Mouse (Mus musculus) gastrocnemius, postnatal 25 days (tissue): ENCODE data around the gene Pkig. TPM values are rescaled to one million over a fixed set of nuclear protein-coding genes. Genes with fewer than 3 reads are reported as not detected.
A peak's percentile ranks its signal among the peaks of the same experiment; 100 is the strongest.
"Not testable (repeated sequence)": the region's sequence is repeated elsewhere in the genome, so short reads cannot be mapped to it uniquely, and the experiment has no call there.

Experiments
- DNase-seq: peaks from one replicate; pipeline ENCODE4 v3.0.0; 2022
- total RNA-seq, 2 experiments: library from RNA; stranded (reverse); gene quantifications; 1 replicate in 1 of 2; 2 replicates in 1 of 2; pipeline ENCODE4 v1.2.3; 2021

Pkig gene
- total RNA-seq, 2 experiments from 2014 or later = 72.1 to 93.5 TPM

DNA sequence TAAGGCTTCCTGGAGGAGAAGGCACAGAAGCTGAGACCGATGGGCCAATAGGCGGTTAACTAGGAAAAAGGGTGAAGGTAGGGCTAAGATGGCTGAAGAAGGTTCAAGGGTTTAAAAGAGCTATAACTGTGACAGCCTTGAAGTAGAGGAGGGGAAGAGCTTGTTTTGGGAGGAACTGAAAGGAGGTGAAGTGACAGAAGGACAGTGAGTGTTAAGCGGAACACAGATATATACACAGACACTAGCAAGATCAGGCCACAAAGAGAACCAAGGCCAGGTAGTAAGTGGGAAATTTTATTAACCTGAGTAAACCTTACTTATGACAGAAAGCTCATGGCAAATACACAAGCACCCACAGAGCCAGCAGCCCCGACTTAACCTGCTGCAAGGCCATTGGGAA, 18.1 kb downstream of the Pkig start:
- DNase-seq = no peak

DNA sequence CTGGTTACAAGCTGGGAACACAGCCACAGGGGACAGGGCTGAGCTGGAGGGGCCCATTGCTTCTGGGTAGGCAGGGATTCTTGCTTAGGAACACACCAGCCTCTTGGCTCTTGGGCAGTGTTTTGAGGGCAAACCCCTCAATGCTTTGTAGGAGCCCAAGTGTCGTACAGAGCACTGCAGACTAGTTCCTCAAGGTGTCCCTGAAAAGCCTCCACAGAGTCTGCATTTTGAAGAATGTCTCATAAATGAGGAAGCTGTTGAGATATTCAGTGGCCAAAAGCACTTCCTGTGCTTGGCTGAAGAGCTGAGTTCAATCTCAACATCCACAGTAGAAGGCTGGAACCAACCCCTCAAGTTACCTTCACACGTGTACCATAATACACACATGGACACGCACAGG, 18.6 kb downstream of the Pkig start:
- no peak for DNase-seq

DNA sequence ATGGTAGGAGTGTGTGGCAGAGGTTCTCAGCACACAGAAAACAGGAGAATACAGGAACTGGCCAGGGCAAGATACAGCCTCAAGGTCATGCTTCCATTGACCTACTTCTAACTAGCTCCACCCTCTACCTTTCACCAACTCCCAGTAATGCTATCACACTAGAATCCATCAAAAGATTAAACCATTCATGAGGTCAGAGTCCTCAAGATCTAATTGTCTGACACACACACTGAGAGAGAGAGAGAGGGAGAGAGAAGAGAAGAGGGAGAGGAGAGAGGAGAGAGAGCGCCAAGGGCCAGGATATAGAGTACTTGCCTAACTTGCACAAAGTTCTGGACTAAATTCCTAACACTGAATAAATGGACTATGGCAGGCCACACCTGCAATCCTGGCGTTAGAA, 24.2 kb downstream of the Pkig start:
- no peak for DNase-seq

DNA sequence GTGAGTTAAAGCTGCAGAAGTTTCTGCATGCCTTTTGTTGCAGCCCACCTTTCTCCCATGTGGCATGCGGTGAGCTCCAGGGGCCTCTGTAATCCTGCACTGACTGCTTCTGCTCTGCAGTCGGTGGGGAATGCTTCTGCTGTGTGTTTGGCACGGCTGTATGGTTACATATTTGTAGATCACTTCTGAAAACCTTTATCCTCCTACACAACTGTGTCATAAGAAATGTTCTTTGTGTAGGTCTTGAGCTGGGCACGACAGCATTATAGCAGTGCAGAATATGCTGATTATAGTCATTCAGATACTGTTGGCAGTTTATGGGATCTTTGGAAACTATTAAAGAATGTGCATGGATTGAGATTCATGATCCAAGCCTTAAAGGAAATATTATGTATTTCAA, 27.1 kb downstream of the Pkig start:
- DNase-seq = no peak

DNA sequence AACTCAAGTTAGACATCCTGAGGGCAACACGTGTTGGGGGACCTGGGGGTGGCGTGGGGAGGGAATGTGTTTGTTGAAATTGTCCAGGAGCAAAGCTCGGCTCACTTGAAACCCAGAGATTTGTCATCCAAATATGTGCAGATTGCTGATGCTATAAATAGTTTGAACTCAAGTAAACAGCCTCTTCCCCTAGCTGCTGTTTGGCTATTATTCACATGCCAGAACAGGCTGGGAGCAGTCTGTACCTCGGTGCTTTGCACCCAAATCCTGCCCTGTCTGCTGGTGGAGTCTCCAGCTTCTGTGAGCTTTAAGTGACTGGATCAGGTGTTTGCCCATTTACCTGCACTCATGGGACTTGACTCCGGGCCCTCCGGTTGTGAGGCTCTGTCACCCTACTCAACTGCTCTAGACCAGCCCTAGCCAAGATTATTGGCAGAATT, 27.6 kb downstream of the Pkig start:
- peak; percentile 64 for DNase-seq

DNA sequence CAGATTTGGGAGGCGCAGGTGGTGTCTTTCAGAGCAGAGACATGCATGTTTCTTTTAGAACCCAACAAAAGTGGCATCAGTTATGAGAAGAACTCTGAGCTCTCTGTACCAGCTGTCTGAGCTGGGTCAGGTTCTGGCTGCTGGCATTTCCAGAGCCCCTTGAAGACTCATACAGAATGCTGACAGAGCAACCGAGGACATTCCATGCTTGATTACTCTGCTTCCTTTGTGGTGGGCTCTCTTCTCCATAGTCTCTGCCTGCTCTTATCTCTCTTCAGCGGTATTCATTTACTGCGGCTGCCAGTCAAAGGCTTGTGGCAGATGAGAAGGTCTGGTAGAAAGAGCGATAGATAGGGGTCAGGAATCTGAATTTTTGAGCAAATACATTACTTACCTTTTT, 28.0 kb downstream of the Pkig start:
- no peak for DNase-seq

DNA sequence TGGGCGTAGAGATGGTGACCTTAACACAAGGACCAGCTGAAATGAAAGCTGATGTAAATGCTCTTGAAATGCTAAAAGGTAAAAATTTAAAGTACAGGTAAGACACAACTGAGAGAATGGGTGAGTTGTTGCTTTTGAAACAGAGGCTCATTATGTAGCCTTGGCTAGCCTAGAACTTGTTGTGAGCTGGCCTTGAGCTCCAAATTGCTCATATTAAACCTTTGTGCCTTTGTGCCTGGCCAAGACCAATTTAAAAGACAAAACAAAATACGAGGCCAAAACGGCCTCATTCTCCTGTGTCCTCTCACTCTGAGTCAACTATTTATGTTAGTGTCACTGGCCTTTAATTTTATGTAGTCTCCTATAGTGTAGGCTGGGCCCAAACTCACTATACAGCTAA, 28.7 kb downstream of the Pkig start:
- no peak for DNase-seq

DNA sequence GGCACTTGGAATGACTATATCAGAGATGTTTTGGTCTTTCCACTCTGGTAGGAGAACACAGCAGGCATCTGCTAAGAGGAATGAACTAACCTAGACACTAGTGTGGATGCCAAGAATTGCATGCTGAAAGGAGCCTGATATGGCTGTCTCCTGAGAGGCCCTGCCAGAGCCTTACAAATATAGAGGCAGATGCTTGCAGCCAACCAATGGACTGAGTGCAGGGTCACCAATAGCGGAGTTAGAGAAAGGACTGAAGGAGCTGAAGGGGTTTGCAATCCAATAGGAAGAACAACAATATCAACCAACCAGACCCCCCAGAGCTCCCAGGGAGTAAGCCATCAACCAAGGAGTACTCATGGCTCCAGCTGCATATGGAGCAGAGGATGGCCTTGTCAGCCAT, 30.2 kb downstream of the Pkig start:
- not testable (repeated sequence) for DNase-seq

DNA sequence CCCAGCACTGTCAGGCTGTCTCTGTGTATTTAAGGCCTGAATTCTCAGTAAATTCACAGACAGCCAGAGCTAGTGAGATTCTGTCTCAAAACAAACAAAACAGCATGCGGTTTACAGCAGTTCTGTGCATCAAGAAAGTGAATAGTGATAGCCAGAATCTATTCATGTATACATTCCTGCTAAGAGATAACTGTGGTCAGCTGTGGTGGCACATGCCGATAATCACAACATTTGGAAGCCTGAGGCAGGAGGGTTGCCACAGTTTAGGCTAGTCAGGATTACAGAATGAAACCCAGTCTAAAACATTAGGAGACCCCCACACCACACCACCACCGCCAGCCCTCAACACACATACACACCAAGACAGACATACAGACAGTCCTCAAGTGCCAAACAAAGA, 31.6 kb downstream of the Pkig start:
- no peak for DNase-seq

DNA sequence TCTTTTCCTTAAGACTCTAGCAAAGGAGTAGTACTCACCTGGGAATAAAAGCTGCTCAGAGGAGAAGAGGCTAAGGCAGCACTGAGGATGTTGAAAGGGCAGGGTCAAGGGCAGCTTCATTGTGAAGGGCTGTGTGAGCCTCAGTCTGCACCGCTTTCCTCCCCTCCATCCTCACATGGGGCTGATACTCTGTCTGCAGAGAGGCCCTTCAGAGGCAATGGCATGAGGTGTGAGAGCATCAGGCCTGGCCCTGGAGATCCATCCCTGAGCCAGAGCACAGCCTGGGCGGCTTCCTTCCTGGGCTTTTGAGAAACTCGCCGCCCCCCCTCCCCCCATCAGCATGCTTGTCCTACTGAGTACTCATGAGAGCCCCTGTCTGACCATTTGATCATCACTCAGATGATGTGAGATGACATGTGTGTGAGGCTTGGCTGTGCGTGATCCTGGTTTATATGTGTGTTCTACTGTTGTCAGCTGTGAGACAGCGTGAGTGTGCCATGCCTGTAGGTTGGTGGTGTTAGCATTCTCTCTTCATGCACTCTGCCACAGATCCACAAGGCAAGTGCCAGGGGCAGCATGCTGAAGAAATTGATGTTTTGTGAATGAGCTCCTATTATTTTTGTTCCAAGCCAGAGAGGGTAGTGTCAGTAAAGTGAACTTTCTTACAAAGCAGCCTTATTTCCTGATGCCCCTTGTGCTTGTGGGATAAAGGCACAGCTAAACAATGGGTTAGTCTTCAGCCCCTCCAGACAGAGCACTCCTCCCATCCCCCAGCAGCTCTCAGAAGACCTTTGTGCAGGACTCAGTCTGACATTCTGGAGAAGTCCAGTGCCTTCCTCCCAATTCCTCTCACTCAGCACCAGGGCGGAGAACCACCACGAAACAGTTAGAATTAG, 32.5 kb downstream of the Pkig start:
- DNase-seq = no peak

DNA sequence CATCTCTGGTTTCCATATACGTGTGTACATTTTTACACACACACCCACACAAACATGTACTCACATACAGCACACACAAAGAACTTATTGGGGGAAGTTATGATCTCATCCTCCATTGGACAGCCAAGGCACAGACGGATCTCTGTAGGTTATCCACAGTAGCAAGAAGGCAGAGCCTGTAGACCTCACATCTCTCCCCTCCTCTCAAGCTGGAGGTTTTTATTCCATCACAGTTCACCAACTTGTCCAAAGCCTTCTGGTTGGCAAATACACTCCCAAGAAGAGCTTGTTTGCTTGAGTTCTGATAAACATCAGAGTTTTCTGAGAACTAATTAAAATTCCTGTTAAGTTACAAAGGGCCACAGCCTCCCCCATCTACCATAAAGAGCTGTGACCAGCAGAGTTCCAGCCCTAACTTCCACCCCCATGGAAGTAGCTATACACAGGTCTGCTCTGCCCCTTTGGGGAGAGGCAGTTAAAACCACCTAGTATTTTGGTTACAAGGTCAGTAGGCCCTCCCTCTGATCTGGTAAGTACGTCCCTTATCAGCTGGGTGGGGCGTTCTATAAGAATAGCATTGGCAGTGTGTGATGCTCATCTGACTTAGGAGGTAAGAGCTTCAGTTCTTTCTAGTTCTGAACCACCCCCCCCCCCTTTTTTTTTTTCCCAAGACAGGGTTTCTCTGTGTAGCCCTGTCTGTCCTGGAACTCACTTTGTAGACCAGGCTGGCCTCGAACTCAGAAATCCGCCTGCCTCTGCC, 33.8 kb downstream of the Pkig start:
- DNase-seq = no peak

DNA sequence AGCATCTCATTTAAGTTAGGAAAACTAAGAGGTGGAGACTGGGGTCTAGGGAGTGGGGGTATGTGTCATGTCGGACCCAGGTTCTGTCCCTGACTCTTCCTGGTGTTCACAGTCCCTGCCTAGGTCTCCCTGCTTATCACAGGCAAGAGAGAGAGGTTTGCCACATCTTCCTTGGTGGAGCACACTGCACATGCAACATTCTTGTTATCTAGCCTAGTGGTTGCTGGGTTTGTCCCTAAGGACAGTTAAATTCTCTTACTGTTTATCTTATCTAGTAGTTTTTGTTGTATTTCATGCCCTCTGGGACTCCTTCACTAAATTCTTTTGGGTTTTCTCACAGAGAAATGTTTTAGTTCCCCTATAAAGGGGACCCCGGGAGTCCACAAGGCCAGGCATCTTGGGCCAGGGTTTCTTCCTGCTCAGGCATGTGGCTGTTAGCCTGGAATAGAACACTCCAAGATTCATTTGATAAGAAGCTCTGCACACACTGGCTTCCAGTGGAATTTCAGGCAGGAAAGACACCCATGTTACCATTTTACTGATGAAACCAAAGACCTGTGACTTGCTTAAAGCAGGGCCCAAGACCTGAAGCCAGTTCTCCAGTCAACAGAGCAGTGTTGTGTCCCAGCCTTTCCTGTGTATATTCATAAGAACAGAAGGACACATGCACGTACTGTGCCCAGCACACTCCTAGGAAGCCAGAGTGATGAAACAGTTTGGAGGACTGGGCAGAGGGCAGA, 34.9 kb downstream of the Pkig start:
- no peak for DNase-seq

DNA sequence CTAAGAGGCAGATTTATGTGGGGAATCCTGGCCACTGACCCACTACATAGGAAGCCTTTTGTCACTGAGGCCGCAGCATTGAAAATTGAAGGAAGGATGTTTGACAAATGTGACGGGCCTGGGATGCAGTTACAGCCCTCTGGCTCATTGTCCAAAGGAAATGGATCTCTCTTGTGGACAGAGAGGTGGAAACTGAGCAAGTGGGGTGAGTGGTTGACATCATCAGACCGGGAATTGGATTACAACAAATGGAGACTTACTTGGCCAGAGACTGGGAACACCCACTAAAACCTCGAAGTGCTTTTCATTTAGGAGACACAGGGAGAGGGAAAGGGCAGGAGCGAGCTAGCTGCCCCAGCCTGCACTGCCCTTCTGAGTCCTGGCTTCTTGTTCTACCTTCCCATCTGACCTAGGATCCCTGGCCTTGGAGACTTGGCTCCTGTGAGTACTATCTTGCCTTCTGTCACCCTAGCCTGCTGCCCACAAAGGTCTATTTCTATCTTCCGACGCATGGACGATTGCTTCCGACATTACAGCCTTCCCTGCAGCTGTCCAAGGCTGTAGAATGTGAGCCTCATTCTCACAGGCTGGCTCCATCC, 35.6 kb downstream of the Pkig start:
- peak; percentile 38 for DNase-seq

DNA sequence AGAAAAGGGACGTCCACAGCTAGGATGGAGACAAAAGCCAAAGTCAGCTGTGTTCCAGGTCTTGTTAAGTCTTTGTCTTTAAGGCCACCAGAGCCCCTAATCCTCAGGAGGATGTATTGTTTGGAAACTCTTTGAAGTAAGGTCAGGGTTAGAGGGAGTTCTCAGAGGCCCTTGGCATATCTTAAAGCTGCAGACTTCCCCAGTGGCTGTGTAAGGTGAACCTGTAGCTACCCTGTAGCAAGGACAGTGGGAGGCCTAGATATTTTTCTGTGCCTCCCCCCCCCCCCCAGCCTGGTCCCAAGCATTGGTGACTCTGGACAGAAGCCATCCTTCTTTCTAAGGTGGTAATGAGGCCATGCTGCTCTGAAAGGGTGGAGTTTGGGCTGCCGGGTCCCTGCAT, 38.6 kb downstream of the Pkig start:
- DNase-seq = no peak

DNA sequence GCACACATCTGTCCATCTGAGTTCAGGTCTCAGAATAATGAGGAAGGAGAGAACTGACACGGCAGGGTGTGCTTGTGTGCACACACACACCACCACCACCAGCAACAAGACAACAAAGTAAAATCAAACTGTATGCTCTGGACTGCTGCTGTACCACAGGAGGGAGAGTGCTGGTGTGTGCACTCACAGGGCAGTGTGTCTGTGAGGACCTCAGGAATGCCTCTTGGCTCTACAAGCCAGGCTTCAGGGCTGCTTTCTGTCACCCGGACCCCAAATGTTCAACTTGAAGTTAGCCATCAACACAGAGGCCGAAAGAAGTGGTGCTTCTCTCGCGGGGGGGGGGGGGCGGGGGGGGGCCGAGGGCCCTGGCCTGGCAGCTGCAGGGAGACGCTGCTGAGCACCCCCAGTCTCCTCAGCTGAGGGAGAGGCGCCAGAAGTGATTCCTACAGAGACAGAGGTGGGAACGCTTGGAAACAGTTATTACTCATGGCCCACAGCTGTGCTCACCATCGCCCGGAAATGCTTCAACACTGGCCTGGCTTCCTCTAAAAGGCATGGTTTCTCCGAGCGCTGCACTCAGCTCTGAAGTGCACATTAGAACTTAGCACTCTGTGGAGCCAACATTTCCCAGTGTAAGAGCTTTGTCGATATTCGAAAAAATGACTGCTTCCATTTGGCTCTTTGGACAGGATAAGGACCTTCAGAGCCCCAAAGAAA, 39.7 kb downstream of the Pkig start:
- DNase-seq = peak; percentile 40

DNA sequence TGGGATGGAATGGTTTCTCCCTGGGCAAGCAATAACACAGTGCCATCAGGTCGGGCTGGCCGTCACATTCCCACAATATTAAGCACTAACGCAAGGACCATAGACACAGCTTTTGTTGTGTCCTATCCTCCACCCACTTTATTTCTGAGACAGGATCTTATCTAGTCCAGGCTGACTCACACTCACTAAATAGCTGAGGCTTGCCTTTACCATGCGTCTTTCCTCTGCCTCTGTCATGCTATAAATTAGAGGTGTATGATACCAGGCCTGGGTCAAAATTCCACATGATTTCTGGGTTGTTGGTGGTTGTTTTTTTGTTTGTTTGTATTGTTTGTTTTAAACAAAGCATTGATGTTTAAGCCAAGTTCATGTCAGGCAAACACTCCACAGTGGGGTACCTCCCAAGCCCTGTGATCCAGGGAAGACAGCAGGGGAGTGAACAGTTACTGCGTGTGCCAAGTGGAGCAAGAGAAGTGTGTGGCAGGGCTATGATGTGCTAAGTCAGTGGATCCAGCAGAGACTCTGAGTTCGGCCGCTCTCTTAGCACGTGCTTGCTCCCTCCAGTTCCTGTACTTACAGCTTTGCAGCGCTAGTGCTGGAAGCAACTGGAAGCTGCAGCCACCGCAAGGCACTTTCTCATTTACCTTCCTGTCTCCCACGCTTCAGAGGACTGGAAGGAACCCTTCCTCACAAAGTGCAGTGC, 41.0 kb downstream of the Pkig start:
- no peak for DNase-seq

DNA sequence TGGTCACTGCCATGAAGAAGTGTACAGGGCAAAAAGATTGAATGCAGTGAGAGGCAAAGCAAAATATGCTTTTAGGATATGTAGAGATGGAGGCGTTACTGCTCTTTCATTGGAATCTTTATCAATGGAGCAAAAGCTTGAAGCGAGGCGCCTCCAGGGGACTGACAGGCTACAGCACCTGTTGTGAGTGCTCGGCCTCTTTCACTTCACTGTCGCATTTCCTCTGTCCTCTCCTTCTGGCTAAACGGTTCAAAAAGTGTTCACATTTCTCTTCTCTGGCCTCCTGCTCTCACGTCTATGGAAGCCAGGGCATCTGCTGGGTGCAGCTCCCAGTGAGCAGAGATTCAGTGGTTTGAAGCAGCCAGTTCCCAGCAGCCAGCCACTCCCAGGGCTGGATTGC, 44.2 kb downstream of the Pkig start:
- no peak for DNase-seq

DNA sequence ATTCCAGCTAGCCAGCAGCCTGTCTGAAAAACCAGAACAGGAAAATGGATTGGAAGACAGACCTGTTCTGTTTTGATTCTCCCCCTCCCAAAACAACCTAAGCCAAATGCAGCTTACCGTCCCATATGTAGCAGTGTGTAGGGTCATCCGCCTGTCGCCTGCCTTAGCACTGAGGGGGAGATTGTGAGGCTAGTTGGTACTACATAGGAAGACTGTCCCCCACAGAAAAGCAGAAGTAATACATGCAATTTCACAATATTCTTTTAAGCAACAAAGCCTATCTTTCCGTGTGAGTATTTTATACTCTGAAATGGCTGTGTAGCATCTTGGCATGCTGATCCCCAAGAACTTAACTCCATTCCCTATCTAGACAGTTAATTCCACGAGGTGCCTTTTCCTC, 44.7 kb downstream of the Pkig start:
- no peak for DNase-seq

DNA sequence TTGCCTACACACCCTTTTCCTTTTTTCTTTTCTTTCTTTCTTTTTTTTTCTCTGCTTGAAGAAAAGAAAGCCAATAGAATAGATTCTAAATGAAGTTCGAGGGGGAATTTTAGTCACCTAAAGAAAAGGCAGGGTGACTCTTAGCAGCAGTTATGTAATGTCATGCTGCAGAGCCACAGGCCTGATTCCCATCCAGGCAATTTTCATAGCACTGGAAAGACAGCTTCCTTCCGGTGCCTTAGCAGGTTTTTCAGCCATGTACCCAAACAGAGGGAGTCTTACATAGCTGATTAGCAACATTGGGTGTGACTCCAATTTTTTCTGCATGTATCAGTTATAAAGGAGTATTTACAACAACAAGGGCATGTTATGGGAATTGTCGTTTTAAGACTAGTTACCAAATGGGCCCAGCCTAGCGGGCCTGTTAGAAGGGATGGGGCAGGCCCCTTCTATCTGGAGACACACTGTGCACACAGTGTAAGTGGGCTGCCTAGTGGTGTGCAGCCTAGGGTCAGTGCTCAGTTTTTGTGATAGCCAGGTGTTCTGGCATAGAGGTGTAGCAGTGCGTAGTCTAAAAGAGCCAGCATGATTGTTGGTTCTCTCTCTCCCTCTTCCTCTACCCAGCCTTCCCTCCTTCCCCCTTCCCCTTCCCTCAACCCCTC, 45.5 kb downstream of the Pkig start:
- DNase-seq = no peak

DNA sequence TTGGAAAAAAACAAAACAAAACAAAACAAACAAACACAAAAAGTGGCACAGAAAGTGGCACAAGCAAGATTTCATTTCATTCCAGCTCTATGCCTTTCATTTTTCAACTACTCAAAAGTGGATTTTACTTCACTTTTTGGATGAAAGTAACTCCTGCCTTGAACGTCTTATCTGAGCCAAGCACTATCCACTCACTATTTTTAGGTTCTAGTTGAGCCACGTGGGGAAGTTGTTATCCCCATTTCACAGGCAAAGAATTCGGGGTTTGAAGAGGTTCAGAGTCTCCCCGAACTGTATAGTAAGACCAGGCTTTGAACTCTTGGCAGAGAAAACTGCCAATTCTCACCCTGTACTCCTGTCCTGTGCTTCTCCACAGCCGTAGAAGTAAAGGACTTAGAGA, 50.1 kb downstream of the Pkig start:
- no peak for DNase-seq
